Mouse (Mus musculus): Measurements from ENCODE around the gene Olfr12. TPM values are rescaled to one million over a fixed set of nuclear protein-coding genes. Genes with fewer than 3 reads are reported as not detected.

Gene Olfr12
- polyA plus RNA-seq (2015; fragmentation: Nextera tagmentation; extraction: Ambion mirVana): not detected in 2 replicates

DNA sequence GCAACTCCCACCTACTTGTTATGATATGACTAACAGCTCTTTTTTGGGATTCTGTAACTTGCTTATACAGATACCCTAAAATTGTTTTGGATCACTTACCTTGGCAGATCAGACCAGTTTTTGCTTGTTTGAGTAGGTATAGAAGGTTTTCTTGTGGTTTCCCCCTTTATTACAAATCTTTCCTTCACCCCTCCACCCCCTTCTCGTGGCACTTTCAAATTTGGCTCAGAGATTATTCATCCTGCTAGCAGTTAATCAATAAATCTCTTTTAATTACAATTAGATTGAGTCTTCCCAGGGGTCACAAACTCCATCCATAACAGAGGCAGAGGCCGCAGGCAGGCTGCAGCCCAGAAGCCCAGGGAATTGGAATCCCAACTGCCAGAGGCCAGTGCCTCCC, at the start of gene Olfr12:
TSS of gene Olfr12 (plus strand) at position 301 of the 400 bp plus-strand sequence.
- no peak within 1 kb of the TSS for H3K4me2 ChIP-seq
- no peak for DNase-seq
- ATAC-seq (ENCODE audit: low read depth): no peak
- H3K27me3 ChIP-seq: 0 out of 2 replicates have a peak, but pooled peaks cover 2% of the 10 kb centered on the region
- no peak within 1 kb of the TSS for H3K9ac ChIP-seq
- no peaks in the 10 kb centered on the region for H3K36me3 ChIP-seq
- H3K4me3 ChIP-seq (replicated peaks): no peak within 1 kb of the TSS
- H3K27ac ChIP-seq: no peak within 1 kb of the TSS
- WGBS (ENCODE audit: insufficient replicate concordance): 49% methylated on average over 2 of the region's 2 CpGs
- no peaks in the 10 kb centered on the region for H3K9me3 ChIP-seq (replicated peaks)
- no peaks in the 10 kb centered on the region for H3K4me1 ChIP-seq (replicated peaks)

DNA sequence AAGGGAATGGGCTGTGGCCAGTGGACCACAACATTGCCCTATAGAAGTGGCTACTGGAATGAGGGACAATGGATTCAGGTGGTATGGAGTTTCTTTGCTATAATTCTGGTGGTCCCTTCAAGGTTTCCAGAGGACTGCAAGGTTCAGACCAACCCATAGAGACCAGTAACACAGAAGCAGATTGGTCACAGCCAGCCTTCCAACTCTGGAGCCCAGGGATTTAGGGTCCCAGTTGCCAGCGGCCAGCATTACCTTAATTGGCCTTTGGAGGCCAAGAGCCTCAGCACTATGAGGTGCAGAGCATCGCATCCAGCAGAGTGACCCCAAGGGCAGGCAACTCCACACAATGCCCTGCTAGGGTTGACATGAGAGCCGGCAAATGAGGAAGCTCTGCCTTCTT, 46.6 kb upstream of the Olfr12 start, which contains the start of gene Olfr1413:
TSS of gene Olfr1413 (plus strand) at position 301 of the 400 bp plus-strand sequence.
- Histone ChIP-seq H3K4me1 (replicated peaks) (no peaks in the 10 kb centered on the region), H3K27me3 (no peaks in the 10 kb centered on the region), H3K9ac (no peak within 1 kb of the TSS), H3K9me3 (replicated peaks) (no peaks in the 10 kb centered on the region), H3K36me3 (no peaks in the 10 kb centered on the region), H3K27ac (no peak within 1 kb of the TSS), H3K4me3 (replicated peaks) (no peak within 1 kb of the TSS), H3K4me2 (no peak within 1 kb of the TSS)
- DNase-seq: no peak
- WGBS (ENCODE audit: insufficient replicate concordance): 55% methylated on average over 3 of the region's 3 CpGs
- no peak for ATAC-seq (ENCODE audit: low read depth)

DNA sequence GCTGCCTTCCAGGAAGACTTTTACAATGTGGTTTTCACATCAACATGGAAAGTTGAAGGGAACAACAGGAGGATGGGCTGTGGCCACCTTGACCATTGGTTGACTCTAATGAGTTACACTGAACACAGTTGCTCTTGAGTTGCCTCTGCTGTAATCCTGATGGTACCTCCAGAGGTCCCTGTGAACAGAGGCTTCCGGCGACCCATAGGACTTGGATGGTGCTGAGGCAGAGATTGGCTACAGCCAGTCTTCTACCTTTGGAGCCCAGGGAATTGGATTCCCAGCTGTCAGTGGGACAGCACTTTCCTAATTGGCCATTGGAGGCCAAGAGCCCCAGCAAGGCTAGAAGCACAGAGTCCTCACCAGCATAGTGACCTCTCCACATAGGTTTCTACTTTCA, 32.1 kb upstream of the Olfr12 start, which contains the start of gene Olfr1412:
TSS of gene Olfr1412 (plus strand) at position 301 of the 400 bp plus-strand sequence.
- no peak for ATAC-seq (ENCODE audit: low read depth)
- DNase-seq: no peak
- H3K9me3 ChIP-seq (replicated peaks): no peaks in the 10 kb centered on the region
- 92% methylated on average over 2 of the region's 2 CpGs for WGBS (ENCODE audit: insufficient replicate concordance)
- H3K9ac ChIP-seq: no peak within 1 kb of the TSS
- no peaks in the 10 kb centered on the region for H3K36me3 ChIP-seq
- no peak within 1 kb of the TSS for H3K27ac ChIP-seq
- no peaks in the 10 kb centered on the region for H3K27me3 ChIP-seq
- no peak within 1 kb of the TSS for H3K4me2 ChIP-seq
- no peaks in the 10 kb centered on the region for H3K4me1 ChIP-seq (replicated peaks)
- H3K4me3 ChIP-seq (replicated peaks): no peak within 1 kb of the TSS

DNA sequence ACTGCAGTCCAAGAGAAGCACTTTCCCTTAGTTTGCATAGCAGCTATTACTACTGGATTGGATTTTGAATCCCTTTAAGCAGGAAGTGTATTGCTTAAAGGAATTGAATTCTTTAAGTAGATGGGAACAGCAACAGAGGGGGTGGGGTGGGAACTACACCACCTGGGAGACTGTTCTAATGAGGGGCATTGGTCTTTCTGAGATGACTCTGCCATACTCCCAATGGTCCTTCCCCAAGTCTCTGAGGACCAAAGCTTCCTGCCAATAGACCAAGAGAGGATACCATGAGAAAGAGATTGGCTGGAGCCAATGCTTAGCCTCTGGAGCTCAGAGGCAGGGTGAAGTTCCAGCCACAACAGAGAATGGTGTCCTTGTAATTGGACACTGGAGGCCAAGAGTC, 23.5 kb upstream of the Olfr12 start, which contains the start of gene Olfr1411:
TSS of gene Olfr1411 (plus strand) at position 301 of the 400 bp plus-strand sequence.
- ATAC-seq (ENCODE audit: low read depth) (no peak), DNase-seq (no peak)
- Histone ChIP-seq H3K36me3 (no peaks in the 10 kb centered on the region), H3K9me3 (replicated peaks) (no peaks in the 10 kb centered on the region), H3K4me1 (replicated peaks) (no peaks in the 10 kb centered on the region), H3K4me2 (no peak within 1 kb of the TSS), H3K27ac (no peak within 1 kb of the TSS), H3K27me3 (no peaks in the 10 kb centered on the region), H3K4me3 (replicated peaks) (no peak within 1 kb of the TSS), H3K9ac (no peak within 1 kb of the TSS)

DNA sequence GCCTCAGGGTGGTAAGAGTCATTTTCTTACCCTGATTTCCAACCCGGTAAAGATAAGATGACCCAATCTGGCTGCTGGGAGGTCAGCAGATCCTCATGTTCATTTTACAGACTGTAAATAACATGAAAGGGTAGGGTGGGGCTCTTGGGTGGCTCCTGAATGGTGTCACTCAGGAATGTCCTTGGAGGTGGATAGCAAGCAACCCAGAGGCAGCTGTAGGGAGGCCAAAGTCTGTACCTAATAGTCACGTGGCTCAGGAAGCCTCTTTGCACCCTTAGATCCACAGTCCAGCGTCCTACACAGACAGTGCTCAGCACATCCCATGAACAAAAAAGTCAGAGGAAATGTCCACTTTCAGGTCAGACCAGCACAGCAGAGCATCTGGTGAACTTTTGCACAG, 21.6 kb upstream of the Olfr12 start:
- Histone ChIP-seq H3K9ac (no peak overlapping the region), H3K9me3 (replicated peaks) (no peaks in the 10 kb centered on the region), H3K4me2 (no peak overlapping the region), H3K27me3 (no peaks in the 10 kb centered on the region), H3K4me1 (replicated peaks) (no peaks in the 10 kb centered on the region), H3K27ac (no peak overlapping the region), H3K36me3 (no peaks in the 10 kb centered on the region), H3K4me3 (replicated peaks) (no peak overlapping the region)
- no peak for ATAC-seq (ENCODE audit: low read depth)
- 58% methylated on average over 3 of the region's 3 CpGs for WGBS (ENCODE audit: insufficient replicate concordance)
- DNase-seq: no peak

DNA sequence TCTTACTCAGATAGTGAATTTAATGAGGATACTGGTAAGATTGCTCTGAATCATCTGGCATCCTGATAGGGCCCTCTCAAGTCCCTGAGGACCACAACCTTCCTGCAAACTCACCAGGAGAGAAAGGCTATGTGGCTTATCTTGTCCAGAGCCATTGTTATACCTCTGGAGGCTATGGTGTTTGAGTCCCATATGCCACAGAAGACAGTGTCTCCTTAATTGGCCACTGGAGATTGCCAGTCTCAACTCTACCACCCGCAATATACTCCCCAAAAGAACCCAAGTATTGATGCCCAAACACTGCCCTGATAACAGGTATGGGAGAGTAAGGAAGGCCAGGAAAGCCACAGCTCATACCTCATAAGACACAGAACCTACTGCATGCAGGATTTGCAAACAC, 12.1 kb upstream of the Olfr12 start, which contains the start of gene Olfr1410:
TSS of gene Olfr1410 (plus strand) at position 301 of the 400 bp plus-strand sequence.
- H3K27ac ChIP-seq: no peak within 1 kb of the TSS
- no peak within 1 kb of the TSS for H3K4me3 ChIP-seq (replicated peaks)
- DNase-seq: no peak
- no peak for ATAC-seq (ENCODE audit: low read depth)
- no peak within 1 kb of the TSS for H3K4me2 ChIP-seq
- 72% methylated on average over 1 of the region's 1 CpGs for WGBS (ENCODE audit: insufficient replicate concordance)
- no peaks in the 10 kb centered on the region for H3K36me3 ChIP-seq
- H3K9ac ChIP-seq: no peak within 1 kb of the TSS
- H3K9me3 ChIP-seq (replicated peaks): no peaks in the 10 kb centered on the region
- H3K4me1 ChIP-seq (replicated peaks): no peaks in the 10 kb centered on the region
- no peaks in the 10 kb centered on the region for H3K27me3 ChIP-seq

DNA sequence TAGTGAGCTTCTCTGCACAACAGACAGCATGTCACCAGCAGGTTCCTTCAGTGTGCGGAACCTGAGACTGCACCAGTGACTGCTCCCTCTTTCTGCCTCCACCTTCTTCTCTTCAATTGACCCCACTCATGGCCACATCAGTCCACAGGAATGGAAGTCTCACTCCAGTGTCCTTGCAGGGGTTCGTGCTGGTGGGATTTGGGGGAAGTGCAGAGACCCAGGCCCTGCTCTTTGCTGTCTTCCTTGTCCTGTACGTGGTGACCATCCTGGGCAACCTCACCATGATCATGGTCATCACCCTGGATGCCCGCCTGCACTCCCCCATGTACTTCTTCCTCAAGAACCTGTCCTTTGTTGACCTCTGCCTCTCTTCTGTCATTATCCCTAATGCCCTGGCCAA, 9.9 kb upstream of the Olfr12 start:
- no peak overlapping the region for H3K4me3 ChIP-seq (replicated peaks)
- H3K9ac ChIP-seq: no peak overlapping the region
- no peak for DNase-seq
- H3K9me3 ChIP-seq (replicated peaks): no peaks in the 10 kb centered on the region
- no peak overlapping the region for H3K27ac ChIP-seq
- no peaks in the 10 kb centered on the region for H3K4me1 ChIP-seq (replicated peaks)
- ATAC-seq (ENCODE audit: low read depth): no peak
- H3K27me3 ChIP-seq: no peaks in the 10 kb centered on the region
- no peaks in the 10 kb centered on the region for H3K36me3 ChIP-seq
- WGBS (ENCODE audit: insufficient replicate concordance): 44% methylated on average over 4 of the region's 4 CpGs
- H3K4me2 ChIP-seq: no peak overlapping the region

DNA sequence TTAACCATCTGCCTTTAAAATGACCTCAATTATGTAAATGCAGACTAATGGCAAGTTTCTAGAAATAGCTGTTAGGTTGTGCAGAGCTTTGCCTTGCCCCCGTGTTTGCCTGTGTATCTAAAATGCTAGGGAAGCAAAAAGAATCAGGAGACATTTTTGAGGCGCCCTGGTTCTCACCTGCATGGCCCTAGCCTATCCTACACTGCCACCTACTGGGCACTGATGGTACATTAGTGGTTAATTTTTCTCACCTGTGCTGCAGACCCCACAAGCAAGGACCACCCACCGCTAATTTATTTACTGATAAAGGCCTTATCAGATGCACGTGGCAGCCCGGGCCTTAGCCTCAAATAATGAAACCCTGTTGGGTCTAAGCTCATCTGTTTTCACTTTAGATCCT, 6.6 kb upstream of the Olfr12 start:
- Histone ChIP-seq H3K27ac (no peak overlapping the region), H3K4me2 (no peak overlapping the region), H3K4me1 (replicated peaks) (no peaks in the 10 kb centered on the region), H3K4me3 (replicated peaks) (no peak overlapping the region), H3K36me3 (no peaks in the 10 kb centered on the region), H3K9ac (no peak overlapping the region), H3K9me3 (replicated peaks) (no peaks in the 10 kb centered on the region), H3K27me3 (no peaks in the 10 kb centered on the region)
- peak; percentile 7 for DNase-seq
- ATAC-seq (ENCODE audit: low read depth): no peak
- WGBS (ENCODE audit: insufficient replicate concordance): 4% methylated on average over 5 of the region's 5 CpGs

DNA sequence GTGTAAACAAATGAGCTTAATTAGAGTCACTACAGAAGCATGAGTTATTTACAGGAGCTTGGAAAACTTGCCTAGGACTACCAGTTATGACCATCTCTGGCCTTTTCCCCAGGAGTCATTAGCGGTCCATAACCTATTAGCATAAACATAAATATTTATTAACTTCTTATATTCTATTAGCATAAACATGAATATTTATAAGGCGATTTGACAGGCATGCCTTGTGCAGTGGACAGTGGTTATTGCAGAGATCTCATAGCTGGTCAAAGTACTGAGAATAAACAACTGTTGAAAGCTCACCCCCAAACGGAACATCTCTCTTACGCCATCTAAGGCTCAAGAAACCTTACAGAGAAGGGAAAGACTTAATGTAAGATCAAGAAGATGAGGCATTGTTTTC, 4.4 kb upstream of the Olfr12 start:
- Histone ChIP-seq H3K27ac (no peak overlapping the region), H3K27me3 (0 out of 2 replicates have a peak, but pooled peaks cover under 1% of the 10 kb centered on the region), H3K9me3 (replicated peaks) (no peaks in the 10 kb centered on the region), H3K4me2 (no peak overlapping the region), H3K9ac (no peak overlapping the region), H3K4me1 (replicated peaks) (no peaks in the 10 kb centered on the region), H3K4me3 (replicated peaks) (no peak overlapping the region), H3K36me3 (no peaks in the 10 kb centered on the region)
- DNase-seq: no peak
- ATAC-seq (ENCODE audit: low read depth): no peak
- 43% methylated on average over 4 of the region's 4 CpGs for WGBS (ENCODE audit: insufficient replicate concordance)

DNA sequence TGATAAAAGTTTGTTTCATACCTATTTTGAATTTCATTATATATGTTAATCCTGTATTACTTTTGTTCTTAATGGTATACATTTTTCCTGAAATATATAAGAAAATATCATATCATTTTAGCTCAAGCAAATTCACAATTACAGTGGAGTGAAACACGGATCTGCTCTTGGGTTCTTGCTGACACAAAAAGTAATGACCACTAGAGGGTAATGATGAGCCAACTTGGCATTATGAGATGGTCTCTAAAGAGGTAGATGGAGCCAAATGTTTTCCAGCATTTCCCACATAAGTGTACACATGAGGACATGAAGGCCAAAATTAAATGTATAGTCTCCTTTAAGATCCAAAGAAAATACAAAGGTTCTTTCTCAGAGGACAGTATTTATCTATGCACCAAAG, 3.1 kb upstream of the Olfr12 start:
- 0 out of 2 replicates have a peak, but pooled peaks cover 2% of the 10 kb centered on the region for H3K27me3 ChIP-seq
- WGBS (ENCODE audit: insufficient replicate concordance): 7% methylated on average over 1 of the region's 1 CpGs
- no peak for ATAC-seq (ENCODE audit: low read depth)
- no peak overlapping the region for H3K9ac ChIP-seq
- H3K4me3 ChIP-seq (replicated peaks): no peak overlapping the region
- H3K27ac ChIP-seq: no peak overlapping the region
- no peak for DNase-seq
- no peak overlapping the region for H3K4me2 ChIP-seq
- H3K36me3 ChIP-seq: no peaks in the 10 kb centered on the region
- H3K9me3 ChIP-seq (replicated peaks): no peaks in the 10 kb centered on the region
- no peaks in the 10 kb centered on the region for H3K4me1 ChIP-seq (replicated peaks)

DNA sequence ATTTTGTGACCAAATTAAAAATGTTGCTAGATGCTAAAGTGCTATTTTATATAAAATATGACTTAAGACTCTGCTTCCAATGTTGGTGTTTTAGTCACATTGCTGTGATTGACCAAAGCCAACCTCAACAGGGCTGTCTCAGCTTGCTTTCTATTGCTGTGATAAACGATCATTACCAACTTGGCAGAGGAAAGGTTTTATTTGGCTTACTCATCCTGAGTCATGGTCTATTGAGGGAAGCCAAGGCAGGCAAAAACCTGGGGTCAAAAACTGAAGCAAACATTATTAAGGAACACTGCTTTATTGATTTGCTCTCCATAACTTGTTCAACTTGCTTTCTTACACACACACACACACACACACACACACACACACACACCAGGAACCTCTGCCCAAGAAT, 1.5 kb upstream of the Olfr12 start:
- no peaks in the 10 kb centered on the region for H3K9me3 ChIP-seq (replicated peaks)

DNA sequence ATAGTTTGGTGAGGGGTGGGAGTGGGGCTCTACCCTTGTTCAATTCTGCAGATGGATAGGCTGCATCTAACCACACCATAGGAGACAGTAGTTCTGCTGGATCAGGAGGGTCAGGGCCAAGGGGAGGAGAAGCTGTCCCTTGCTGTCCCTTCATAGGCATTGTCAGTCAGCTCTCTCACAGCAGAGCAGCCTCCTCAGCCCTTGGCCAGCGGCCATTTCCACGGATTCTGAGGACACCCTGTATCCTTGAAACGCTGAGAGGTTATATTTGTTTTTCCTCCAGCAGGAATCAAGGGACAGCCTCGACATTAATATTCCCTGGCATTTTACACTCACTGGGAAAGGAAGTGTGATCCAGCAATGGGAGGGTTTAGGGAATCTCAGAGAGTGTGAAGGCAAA, 772 bp downstream of the Olfr12 start:
- no peak for DNase-seq
- Histone ChIP-seq H3K27ac (no peak overlapping the region), H3K4me1 (replicated peaks) (no peaks in the 10 kb centered on the region), H3K4me2 (no peak overlapping the region), H3K36me3 (no peaks in the 10 kb centered on the region), H3K9me3 (replicated peaks) (no peaks in the 10 kb centered on the region), H3K27me3 (0 out of 2 replicates have a peak, but pooled peaks cover 2% of the 10 kb centered on the region), H3K9ac (no peak overlapping the region), H3K4me3 (replicated peaks) (no peak overlapping the region)
- no peak for ATAC-seq (ENCODE audit: low read depth)
- 46% methylated on average over 4 of the region's 4 CpGs for WGBS (ENCODE audit: insufficient replicate concordance)

More for the DNA sequence above, 1.5 kb upstream of the Olfr12 start:
- no peak overlapping the region for H3K4me2 ChIP-seq
- H3K27me3 ChIP-seq: 0 out of 2 replicates have a peak, but pooled peaks cover 2% of the 10 kb centered on the region
- no peak for DNase-seq
- ATAC-seq (ENCODE audit: low read depth): no peak
- no peak overlapping the region for H3K4me3 ChIP-seq (replicated peaks)
- no peak overlapping the region for H3K27ac ChIP-seq
- 55% methylated on average over 1 of the region's 1 CpGs for WGBS (ENCODE audit: insufficient replicate concordance)
- no peak overlapping the region for H3K9ac ChIP-seq
- no peaks in the 10 kb centered on the region for H3K4me1 ChIP-seq (replicated peaks)
- H3K36me3 ChIP-seq: no peaks in the 10 kb centered on the region

Data from liver, embryonic 13.5 days (tissue).